Mouse (Mus musculus) ES-E14 (cell line): ENCODE results near the gene Nfat5. TPM values are rescaled to one million over a fixed set of nuclear protein-coding genes. Genes with fewer than 3 reads are reported as not detected.

Experiments used
- DNase-seq: peaks from one replicate; pipeline ENCODE4 v3.0.0-alpha.2; 2013; ENCODE audit warnings: low read depth, low spot score
- H3K27ac ChIP-seq: 2 replicates; pipeline ENCODE4 v1.5.1; 2012; ENCODE audit warnings: low read depth, mild to moderate bottlenecking, low read length, moderate library complexity, mixed read lengths; ENCODE audit not compliant: poor library complexity, insufficient read depth, severe bottlenecking
- H3K36me3 ChIP-seq: 2 replicates; pipeline ENCODE4 v1.6.1; 2012; ENCODE audit warnings: mild to moderate bottlenecking, low read length, moderate library complexity, mixed read lengths; ENCODE audit not compliant: control insufficient read depth, poor library complexity, insufficient read depth, severe bottlenecking
- H3K4me1 ChIP-seq, 2 experiments: fragments of 150-350 bp in 1 of 2; sonication (generic) in 1 of 2; 2 replicates each; pipeline ENCODE4 v1.6.1; 2012; ENCODE audit warnings: low read length in 2 of 2, mild to moderate bottlenecking in 1 of 2, mixed read lengths in 1 of 2; ENCODE audit not compliant: control insufficient read depth in 2 of 2, insufficient read depth in 2 of 2, poor library complexity in 1 of 2
- H3K4me3 ChIP-seq, 2 experiments: fragments of 150-350 bp in 1 of 2; sonication (generic) in 1 of 2; 2 replicates each; pipeline ENCODE4 v1.5.1; 2012; ENCODE audit warnings: low read length in 2 of 2, low read depth in 1 of 2, mild to moderate bottlenecking in 1 of 2, mixed read lengths in 1 of 2; ENCODE audit not compliant: insufficient read depth in 1 of 2, poor library complexity in 1 of 2, severe bottlenecking in 1 of 2
- H3K9ac ChIP-seq: 2 replicates; pipeline ENCODE4 v1.6.1; 2012; ENCODE audit warnings: low read depth, mild to moderate bottlenecking, low read length, mixed read lengths; ENCODE audit not compliant: poor library complexity, insufficient read depth, severe bottlenecking
- H3K9me3 ChIP-seq: fragments of 150-350 bp; sonication (generic); 2 replicates; pipeline ENCODE4 v1.6.1; 2012; ENCODE audit warnings: low read depth, mild to moderate bottlenecking, low read length; ENCODE audit not compliant: control insufficient read depth, insufficient read depth
- CHD2 ChIP-seq: IDR thresholded peaks from 2 replicates; pipeline ENCODE4 v1.6.1; 2014; ENCODE audit warnings: mild to moderate bottlenecking, low read depth, low read length, inconsistent platforms
- HCFC1 ChIP-seq: IDR thresholded peaks from 2 replicates; pipeline ENCODE4 v1.6.1; 2012; ENCODE audit warnings: low read length, inconsistent platforms, borderline replicate concordance; ENCODE audit not compliant: insufficient read depth
- MAFK ChIP-seq: IDR thresholded peaks from 2 replicates; pipeline ENCODE4 v1.6.1; 2014; ENCODE audit warnings: mild to moderate bottlenecking, low read depth, low read length, inconsistent platforms; ENCODE audit not compliant: insufficient read depth
- ZC3H11A ChIP-seq: IDR thresholded peaks from 2 replicates; pipeline ENCODE4 v1.6.1; 2012; ENCODE audit warnings: low read depth, mild to moderate bottlenecking, inconsistent platforms, low read length, borderline replicate concordance
- ZNF384 ChIP-seq: IDR thresholded peaks from 2 replicates; pipeline ENCODE4 v1.6.1; 2012; ENCODE audit warnings: low read depth, low read length, inconsistent platforms
- in situ Hi-C, 2 experiments: fragments of 600-800 bp; cut with MboI; formaldehyde crosslinking; loops; one replicate each; pipeline ENCODE4 v1.15.1; 2025; ENCODE audit warnings: low sequenced_read_pairs in 2 of 2, inconsistent platforms in 1 of 2; ENCODE audit not compliant: unreplicated experiment in 2 of 2
- total RNA-seq: library from RNA; depleted of rRNA; stranded (reverse); fragments of 300-350 nt; gene quantifications from 2 replicates; pipeline ENCODE4 v1.2.3, GENCODE M21; 2012

Gene Nfat5
- total RNA-seq, 1 experiment = 24.2 TPM

DNA sequence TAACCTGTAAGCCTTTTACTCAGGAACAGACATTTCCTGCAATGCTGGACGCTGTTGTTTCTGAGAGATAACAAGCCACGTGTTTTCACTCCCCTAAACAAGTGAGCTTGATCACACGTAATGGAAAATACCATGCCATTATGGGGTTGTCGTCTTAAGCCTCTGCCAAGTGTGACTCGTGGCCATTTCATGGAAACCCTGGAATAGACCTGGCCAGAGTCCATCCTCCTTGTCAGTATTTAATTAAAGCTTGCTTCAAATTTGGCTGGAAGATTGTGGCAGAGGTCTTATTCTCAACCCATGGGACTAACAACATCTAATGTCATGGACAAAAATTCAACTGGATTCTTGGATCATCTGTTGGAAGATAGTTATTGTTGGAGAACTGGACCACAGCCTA lies 92.9 kb downstream of the Nfat5 start:
- H3K4me1 ChIP-seq = 0 out of 4 replicates have a peak, but pooled peaks cover 0 to 2% of the 10 kb centered on the region in 2 experiments
- H3K27ac ChIP-seq = no peak overlapping the region
- no peaks in the 10 kb centered on the region for H3K36me3 ChIP-seq
- TF ChIP-seq ZC3H11A (no peak), ZNF384 (no peak), CHD2 (no peak), MAFK (no peak), HCFC1 (no peak)
- in situ Hi-C loops = no loop called here
- no peak for DNase-seq
- H3K9ac ChIP-seq = no peak overlapping the region
- no peak overlapping the region for H3K4me3 ChIP-seq
- no peaks in the 10 kb centered on the region for H3K9me3 ChIP-seq

DNA sequence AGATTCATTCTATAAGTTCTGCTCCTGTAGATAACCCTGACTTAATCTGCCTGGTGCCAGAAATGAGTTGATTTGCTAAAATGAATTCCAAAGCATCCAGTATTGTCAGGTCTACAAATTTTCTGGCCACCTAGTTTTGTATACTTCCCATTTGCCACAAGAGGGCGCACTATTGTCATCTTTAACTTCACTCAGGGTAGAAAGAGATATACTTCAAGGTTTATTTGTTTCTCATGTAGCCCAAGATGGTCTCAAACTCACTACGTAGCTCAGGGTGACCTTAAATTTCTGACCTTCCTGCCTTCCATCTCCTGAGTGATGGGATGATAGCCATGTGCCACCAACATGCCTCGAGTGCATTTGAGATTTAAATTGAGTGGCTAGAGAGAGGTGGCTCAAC lies 93.4 kb downstream of the Nfat5 start:
- H3K9ac ChIP-seq = no peak overlapping the region
- H3K27ac ChIP-seq = no peak overlapping the region
- H3K4me3 ChIP-seq = no peak overlapping the region
- no peaks in the 10 kb centered on the region for H3K9me3 ChIP-seq
- TF ChIP-seq ZNF384 = no peak
- peak; percentile 30 for TF ChIP-seq ZC3H11A
- DNase-seq = peak; percentile 43
- in situ Hi-C loops = no loop called here
- 0 out of 4 replicates have a peak, but pooled peaks cover 0 to 2% of the 10 kb centered on the region in 2 experiments for H3K4me1 ChIP-seq
- H3K36me3 ChIP-seq = no peaks in the 10 kb centered on the region

DNA sequence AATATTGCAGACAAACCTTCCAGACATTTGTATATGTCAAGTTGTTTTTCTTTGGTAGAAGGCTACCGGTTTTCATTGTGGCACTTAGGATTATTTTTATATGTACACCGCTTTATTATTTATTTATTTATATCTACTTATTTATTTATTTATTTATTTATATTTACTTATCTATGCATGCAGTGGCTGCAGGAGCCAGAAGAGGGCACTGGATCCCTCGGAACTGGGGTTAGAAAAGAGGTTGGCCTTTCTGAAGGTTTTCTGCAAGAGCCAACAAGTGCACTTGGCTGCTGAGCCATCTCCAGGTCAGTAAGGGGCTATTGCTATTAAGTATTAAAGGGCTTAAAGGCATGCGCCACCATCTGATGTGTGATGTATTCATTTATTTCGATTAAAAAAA lies 94.6 kb downstream of the Nfat5 start:
- in situ Hi-C loops = no loop called here
- Histone ChIP-seq H3K4me3 (no peak overlapping the region), H3K27ac (no peak overlapping the region), H3K4me1 (0 out of 4 replicates have a peak, but pooled peaks cover 0 to 2% of the 10 kb centered on the region in 2 experiments), H3K36me3 (no peaks in the 10 kb centered on the region), H3K9me3 (no peaks in the 10 kb centered on the region), H3K9ac (no peak overlapping the region)
- TF ChIP-seq ZC3H11A (peak; percentile 54; the same call in 1 of the 2 replicates), CHD2 (no peak)
- DNase-seq = peak; percentile 29

DNA sequence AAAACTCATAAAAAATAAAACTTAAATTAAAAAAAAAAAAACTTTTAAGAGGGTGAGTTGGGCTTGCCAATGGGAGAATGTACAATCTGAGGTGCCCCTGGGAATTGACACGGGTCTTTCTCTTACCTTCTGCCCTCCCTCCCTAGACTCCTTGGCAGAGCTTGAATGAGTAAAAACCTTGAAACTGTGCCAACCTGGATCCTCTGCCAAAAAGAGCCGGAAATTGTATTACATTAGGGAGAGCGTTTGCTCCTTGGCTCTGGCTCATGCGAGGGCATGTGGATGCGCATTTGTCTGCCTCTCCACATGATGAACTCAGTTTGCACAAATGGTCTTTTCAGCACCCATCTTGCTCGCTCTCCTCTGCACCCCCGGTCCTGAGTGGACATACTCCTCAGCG lies 96.3 kb downstream of the Nfat5 start:
- no peak overlapping the region for H3K27ac ChIP-seq
- no peak overlapping the region for H3K4me3 ChIP-seq
- H3K9me3 ChIP-seq = no peaks in the 10 kb centered on the region
- TF ChIP-seq MAFK = no peak
- no peak for TF ChIP-seq ZNF384
- TF ChIP-seq ZC3H11A = no peak
- no peak for TF ChIP-seq HCFC1
- DNase-seq = no peak
- in situ Hi-C loops = no loop called here
- H3K9ac ChIP-seq = no peak overlapping the region
- no peaks in the 10 kb centered on the region for H3K36me3 ChIP-seq
- H3K4me1 ChIP-seq = 0 out of 4 replicates have a peak, but pooled peaks cover 0 to 2% of the 10 kb centered on the region in 2 experiments

DNA sequence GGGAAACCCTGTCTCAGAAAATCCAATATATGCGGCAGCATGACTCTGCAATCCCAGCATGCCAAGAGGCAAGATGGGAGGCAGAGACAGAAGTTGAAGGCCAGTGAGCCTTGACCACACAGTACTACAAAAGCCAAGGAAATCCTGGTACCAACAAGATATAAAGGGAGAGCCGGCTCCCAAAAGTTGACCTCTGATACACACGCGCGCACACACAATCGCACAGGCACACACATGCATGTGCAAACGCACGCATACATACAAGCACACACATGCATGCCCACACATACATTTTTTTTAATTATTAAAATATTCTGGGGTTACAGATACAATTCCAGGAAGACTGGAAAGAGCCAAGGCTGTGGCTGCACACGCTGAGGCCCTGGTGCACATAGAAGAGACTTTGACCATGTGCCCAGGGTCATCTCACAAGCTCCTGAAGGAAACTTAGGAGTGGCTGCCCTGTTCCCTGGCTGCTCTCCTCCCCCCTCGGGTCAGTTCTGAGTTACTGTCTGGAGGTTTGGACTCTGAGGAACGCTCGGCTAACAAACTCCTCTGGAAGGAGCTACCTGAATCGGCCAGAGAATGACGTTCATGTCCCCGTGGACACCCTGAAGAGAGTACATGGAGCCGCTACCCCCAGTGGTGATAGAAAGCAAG lies 97.3 kb downstream of the Nfat5 start:
- Histone ChIP-seq H3K36me3 (no peaks in the 10 kb centered on the region), H3K4me3 (no peak overlapping the region), H3K9ac (no peak overlapping the region), H3K9me3 (no peaks in the 10 kb centered on the region), H3K4me1 (0 out of 4 replicates have a peak, but pooled peaks cover 0 to 2% of the 10 kb centered on the region in 2 experiments), H3K27ac (no peak overlapping the region; the same call in 1 of the 2 replicates)
- no peak for DNase-seq
- in situ Hi-C loops = no loop called here
- TF ChIP-seq ZC3H11A (no peak), ZNF384 (no peak), CHD2 (no peak), HCFC1 (no peak), MAFK (no peak)
